Mouse (Mus musculus) embryonic facial prominence, embryonic 15.5 days (tissue): ENCODE data around the gene Lgals9. TPM values are rescaled to one million over a fixed set of nuclear protein-coding genes. Genes with fewer than 3 reads are reported as not detected.
A peak's percentile ranks its signal among the peaks of the same experiment; 100 is the strongest.

Experiments used
- ATAC-seq: fragments of 200-750 bp; cut with Nextera tagmentation; 2 replicates; pipeline ENCODE4 v1.8.0; 2017; ENCODE audit warnings: low read depth, moderate TSS enrichment; ENCODE audit not compliant: insufficient number of reproducible peaks, low FRiP score, low TSS enrichment
- H3K27ac ChIP-seq: fragments of 300-500 bp; sonication (generic); replicated peaks from 2 replicates; pipeline ENCODE4 v1.5.1; 2015; ENCODE audit warnings: mild to moderate bottlenecking, inconsistent platforms
- H3K27me3 ChIP-seq: fragments of 300-500 bp; sonication (generic); 2 replicates; pipeline ENCODE4 v1.6.1; 2015; ENCODE audit warnings: inconsistent platforms
- H3K36me3 ChIP-seq: fragments of 300-500 bp; sonication (generic); 2 replicates; pipeline ENCODE4 v1.6.1; 2015; ENCODE audit warnings: mild to moderate bottlenecking, inconsistent platforms
- H3K4me1 ChIP-seq: fragments of 300-500 bp; sonication (generic); 2 replicates; pipeline ENCODE4 v1.6.1; 2015; ENCODE audit warnings: inconsistent platforms
- H3K4me2 ChIP-seq: fragments of 300-500 bp; sonication (generic); replicated peaks from 2 replicates; pipeline ENCODE4 v1.6.1; 2015; ENCODE audit warnings: mild to moderate bottlenecking, inconsistent platforms
- H3K4me3 ChIP-seq: fragments of 300-500 bp; sonication (generic); replicated peaks from 2 replicates; pipeline ENCODE4 v1.5.1; 2015; ENCODE audit warnings: mild to moderate bottlenecking, inconsistent platforms
- H3K9ac ChIP-seq: fragments of 300-500 bp; sonication (generic); 2 replicates; pipeline ENCODE4 v1.6.1; 2015; ENCODE audit warnings: inconsistent platforms
- H3K9me3 ChIP-seq: fragments of 300-500 bp; sonication (generic); replicated peaks from 2 replicates; pipeline ENCODE4 v1.6.1; 2016; ENCODE audit warnings: inconsistent platforms
- WGBS: fragments of 180-500 bp; shearing (Covaris S2); methylation state at CpG from one replicate; pipeline ENCODE4 v1.1.7; 2015; 5-methylcytosine and 5-hydroxymethylcytosine counted together
- polyA plus RNA-seq: library from polyadenylated mRNA; unstranded; fragments of >200 nt; fragmentation: Nextera tagmentation; extraction: Ambion mirVana; gene quantifications from 2 replicates; pipeline ENCODE4 v1.2.1, GENCODE M21; 2015

The Lgals9 gene
- polyA plus RNA-seq, 1 experiment from 2014 or later, result 49.8 TPM

- ATAC-seq, result no peak
- WGBS, result 95% methylated on average over 1 of the region's 1 CpGs
- no peaks in the 10 kb centered on the region for H3K4me1 ChIP-seq
These were observed 41.7 kb downstream of the Lgals9 start for GRCm38 (mm10) chr11:78943083-78943482.

GRCm38 (mm10) chr11:78935178-78935577 is 49.6 kb downstream of the Lgals9 start:
- H3K4me2 ChIP-seq, result no peak overlapping the region
- H3K4me3 ChIP-seq, result no peak overlapping the region
- no peaks in the 10 kb centered on the region for H3K36me3 ChIP-seq
- no peak for ATAC-seq
- H3K9me3 ChIP-seq, result no peaks in the 10 kb centered on the region
- no peaks in the 10 kb centered on the region for H3K4me1 ChIP-seq
- 73% methylated on average over 6 of the region's 6 CpGs for WGBS
- H3K27ac ChIP-seq, result no peak overlapping the region
- no peaks in the 10 kb centered on the region for H3K27me3 ChIP-seq
- no peak overlapping the region for H3K9ac ChIP-seq

More at GRCm38 (mm10) chr11:78943083-78943482, 41.7 kb downstream of the Lgals9 start:
- Histone ChIP-seq H3K9me3 (no peaks in the 10 kb centered on the region), H3K27ac (no peak overlapping the region), H3K27me3 (no peaks in the 10 kb centered on the region), H3K4me2 (no peak overlapping the region), H3K36me3 (no peaks in the 10 kb centered on the region), H3K4me3 (no peak overlapping the region), H3K9ac (no peak overlapping the region)

- H3K9me3 ChIP-seq, result no peaks in the 10 kb centered on the region
- H3K4me1 ChIP-seq, result no peaks in the 10 kb centered on the region
- WGBS, result 65% methylated on average over 4 of the region's 4 CpGs
- H3K27me3 ChIP-seq, result no peaks in the 10 kb centered on the region
- no peak overlapping the region for H3K27ac ChIP-seq
- H3K9ac ChIP-seq, result no peak overlapping the region
- ATAC-seq, result no peak
- H3K4me2 ChIP-seq, result no peak overlapping the region
- no peak overlapping the region for H3K4me3 ChIP-seq
- no peaks in the 10 kb centered on the region for H3K36me3 ChIP-seq
These were observed 50.0 kb downstream of the Lgals9 start for GRCm38 (mm10) chr11:78934727-78935126.

- ATAC-seq, result no peak
- no peak overlapping the region for H3K27ac ChIP-seq
- H3K4me2 ChIP-seq, result no peak overlapping the region
These were observed 50.4 kb downstream of the Lgals9 start for GRCm38 (mm10) chr11:78934307-78934706.

GRCm38 (mm10) chr11:78929345-78929744 is 55.4 kb downstream of the Lgals9 start:
- Histone ChIP-seq H3K36me3 (no peaks in the 10 kb centered on the region), H3K4me2 (no peak overlapping the region), H3K4me1 (peaks cover 8% of the 10 kb centered on the region), H3K27ac (no peak overlapping the region), H3K9ac (no peak overlapping the region), H3K27me3 (peaks cover 24% of the 10 kb centered on the region), H3K4me3 (no peak overlapping the region), H3K9me3 (no peaks in the 10 kb centered on the region)
- WGBS, result 64% methylated on average over 5 of the region's 5 CpGs
- ATAC-seq, result no peak

More at GRCm38 (mm10) chr11:78934307-78934706, 50.4 kb downstream of the Lgals9 start:
- no peaks in the 10 kb centered on the region for H3K9me3 ChIP-seq
- no peaks in the 10 kb centered on the region for H3K27me3 ChIP-seq
- 71% methylated on average over 7 of the region's 7 CpGs for WGBS
- H3K36me3 ChIP-seq, result no peaks in the 10 kb centered on the region
- H3K4me1 ChIP-seq, result no peaks in the 10 kb centered on the region
- no peak overlapping the region for H3K4me3 ChIP-seq
- H3K9ac ChIP-seq, result no peak overlapping the region

GRCm38 (mm10) chr11:78924916-78925315 is 59.8 kb downstream of the Lgals9 start:
- no peak overlapping the region for H3K27ac ChIP-seq
- peaks cover 37% of the 10 kb centered on the region for H3K27me3 ChIP-seq
- no peak for ATAC-seq
- WGBS, result under 1% methylated on average over 37 of the region's 37 CpGs
- no peaks in the 10 kb centered on the region for H3K36me3 ChIP-seq
- H3K9ac ChIP-seq, result no peak overlapping the region
- H3K4me1 ChIP-seq, result peaks cover 12% of the 10 kb centered on the region
- peak overlapping the region; percentile 43 for H3K4me3 ChIP-seq
- peak overlapping the region; percentile 63 for H3K4me2 ChIP-seq
- H3K9me3 ChIP-seq, result no peaks in the 10 kb centered on the region

- no peak overlapping the region for H3K9ac ChIP-seq
- no peak overlapping the region for H3K4me2 ChIP-seq
- ATAC-seq, result no peak
- peaks cover 37% of the 10 kb centered on the region for H3K27me3 ChIP-seq
- WGBS, result 7% methylated on average over 9 of the region's 9 CpGs
- H3K27ac ChIP-seq, result no peak overlapping the region
- H3K9me3 ChIP-seq, result no peaks in the 10 kb centered on the region
- peaks cover 12% of the 10 kb centered on the region for H3K4me1 ChIP-seq
- H3K36me3 ChIP-seq, result no peaks in the 10 kb centered on the region
- H3K4me3 ChIP-seq, result no peak overlapping the region
These were observed 60.6 kb downstream of the Lgals9 start for GRCm38 (mm10) chr11:78924111-78924510.

GRCm38 (mm10) chr11:78922678-78923407 is 61.9 kb downstream of the Lgals9 start:
- WGBS, result 22% methylated on average over 8 of the region's 8 CpGs
- Histone ChIP-seq H3K4me3 (no peak overlapping the region), H3K4me1 (peaks cover 12% of the 10 kb centered on the region), H3K9me3 (no peaks in the 10 kb centered on the region), H3K9ac (no peak overlapping the region), H3K27me3 (peaks cover 37% of the 10 kb centered on the region), H3K4me2 (no peak overlapping the region), H3K27ac (no peak overlapping the region), H3K36me3 (no peaks in the 10 kb centered on the region)
- no peak for ATAC-seq

GRCm38 (mm10) chr11:78920411-78920939 is 64.3 kb downstream of the Lgals9 start, which contains the start of gene Nos2:
Nos2 (plus strand) TSS chr11:78920787.
- Histone ChIP-seq H3K36me3 (no peaks in the 10 kb centered on the region), H3K4me3 (no peak within 1 kb of the TSS), H3K4me2 (no peak within 1 kb of the TSS), H3K27ac (no peak within 1 kb of the TSS), H3K4me1 (peaks cover 12% of the 10 kb centered on the region), H3K9me3 (no peaks in the 10 kb centered on the region), H3K9ac (no peak within 1 kb of the TSS), H3K27me3 (peaks cover 24% of the 10 kb centered on the region)
- no peak for ATAC-seq
- WGBS, result 38% methylated on average over 6 of the region's 6 CpGs

GRCm38 (mm10) chr11:78919745-78920144 is 65.0 kb downstream of the Lgals9 start:
- no peaks in the 10 kb centered on the region for H3K9me3 ChIP-seq
- 65% methylated on average over 4 of the region's 4 CpGs for WGBS
- ATAC-seq, result no peak

GRCm38 (mm10) chr11:78916410-78916809 is 68.3 kb downstream of the Lgals9 start:
- Histone ChIP-seq H3K4me1 (no peaks in the 10 kb centered on the region), H3K27ac (no peak overlapping the region), H3K27me3 (no peaks in the 10 kb centered on the region), H3K4me3 (no peak overlapping the region), H3K4me2 (no peak overlapping the region), H3K9me3 (no peaks in the 10 kb centered on the region), H3K9ac (no peak overlapping the region), H3K36me3 (no peaks in the 10 kb centered on the region)
- 76% methylated on average over 1 of the region's 1 CpGs for WGBS
- ATAC-seq, result no peak

More at GRCm38 (mm10) chr11:78919745-78920144, 65.0 kb downstream of the Lgals9 start:
- no peak overlapping the region for H3K4me2 ChIP-seq
- H3K27ac ChIP-seq, result no peak overlapping the region
- peaks cover 17% of the 10 kb centered on the region for H3K27me3 ChIP-seq
- H3K4me1 ChIP-seq, result peaks cover 7% of the 10 kb centered on the region
- no peak overlapping the region for H3K4me3 ChIP-seq
- no peaks in the 10 kb centered on the region for H3K36me3 ChIP-seq
- no peak overlapping the region for H3K9ac ChIP-seq
